Mouse (Mus musculus) T-cell, adult 2 months (primary cell): ENCODE results near the gene Mmp10.

Experiments
- DNase-seq: peaks from one replicate; pipeline ENCODE4 v3.0.0; 2022; ENCODE audit warnings: low spot score

Mmp10 gene

DNA sequence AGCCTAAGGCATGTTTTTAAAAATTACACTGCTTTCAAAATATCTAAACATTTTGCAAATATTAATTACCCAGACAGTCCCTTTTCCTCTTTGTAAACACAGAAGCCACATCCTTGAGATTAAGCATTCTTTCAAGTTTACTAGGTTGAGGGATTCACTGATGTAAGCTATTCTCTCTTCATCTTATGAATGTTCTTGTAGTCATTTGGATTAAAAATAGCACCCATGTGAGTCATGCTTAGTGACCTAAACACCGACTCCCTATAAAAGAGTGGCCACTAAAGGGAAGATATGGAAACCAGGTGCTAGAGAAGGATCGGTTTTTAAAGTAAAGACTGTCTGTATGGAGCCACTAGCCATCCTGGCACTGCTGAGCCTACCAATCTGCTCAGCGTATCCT is at the start of gene Mmp10:
Gene Mmp10, plus strand, starts transcription at position 302 of the 400 bp plus-strand sequence.
- DNase-seq, result no peak

DNA sequence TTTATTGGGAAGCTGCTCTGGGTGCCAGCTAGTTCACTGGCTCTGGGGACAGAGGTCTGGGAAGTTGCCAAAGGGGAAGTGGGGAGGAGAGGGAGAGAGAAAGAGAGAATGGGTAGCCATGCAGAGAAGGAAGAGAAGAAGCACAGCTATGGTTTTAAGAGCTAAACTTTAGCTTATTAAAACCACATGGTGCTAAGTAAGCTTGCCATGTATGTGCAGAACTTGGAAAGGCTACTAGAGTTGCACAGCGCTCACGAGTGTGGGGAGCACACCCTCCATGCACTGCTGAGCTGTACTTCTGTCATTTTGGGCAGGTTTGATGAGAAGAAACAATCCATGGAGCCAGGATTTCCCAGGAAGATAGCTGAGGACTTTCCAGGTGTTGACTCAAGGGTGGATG is 48.9 kb upstream of the Mmp10 start:
- DNase-seq, result no peak

DNA sequence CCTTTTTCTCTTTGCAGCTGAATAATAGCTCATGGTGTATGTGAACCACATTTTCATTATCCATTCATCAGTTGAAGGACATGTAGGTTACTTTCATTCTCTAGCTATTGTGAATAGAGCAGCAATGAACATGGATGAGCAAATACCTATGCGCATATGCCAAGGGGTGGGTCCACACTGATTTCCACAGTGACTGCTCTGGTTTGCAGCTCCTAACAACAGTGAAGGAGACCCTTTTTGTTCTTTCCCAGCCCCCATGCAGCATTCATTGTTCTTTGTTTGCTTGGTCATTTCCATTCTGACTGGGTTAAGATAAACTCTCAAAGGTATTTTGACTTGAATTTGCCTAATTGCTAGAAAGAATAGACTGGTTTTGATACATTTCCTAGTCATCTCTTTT is 31.9 kb upstream of the Mmp10 start:
- no peak for DNase-seq

DNA sequence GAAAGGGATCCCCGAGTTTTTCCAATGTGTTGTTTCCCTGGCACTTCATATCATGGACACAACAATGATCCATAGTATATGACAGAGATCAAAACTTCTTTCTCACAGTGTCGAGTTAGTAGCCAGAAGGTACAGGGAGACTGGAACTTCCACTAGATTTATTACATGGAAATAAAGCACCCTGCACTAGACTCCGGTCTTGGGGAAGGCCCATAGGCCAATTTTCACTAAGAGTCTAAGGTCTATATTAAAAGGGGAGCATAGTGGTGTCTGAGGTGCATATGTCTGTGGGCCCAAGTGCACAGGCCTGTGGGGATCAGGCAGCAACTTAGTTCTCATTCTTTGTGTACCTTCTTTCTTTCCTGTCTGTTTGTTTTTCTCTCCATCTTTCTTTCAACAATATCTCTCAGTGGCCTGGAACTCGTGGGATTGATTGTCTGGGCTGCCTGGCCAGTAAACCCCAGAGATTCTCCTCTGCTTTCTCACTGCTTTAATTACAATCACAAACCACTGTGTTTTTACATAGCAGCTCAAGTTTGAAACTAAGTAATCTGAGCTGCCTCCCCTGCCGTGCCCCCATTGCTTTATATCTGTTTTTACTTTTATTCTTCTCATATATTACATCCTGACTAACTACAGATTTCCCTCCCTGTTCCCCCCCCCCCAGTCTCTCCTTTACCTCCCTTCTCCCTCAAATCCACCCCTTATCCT is 18.3 kb upstream of the Mmp10 start:
- DNase-seq, result no peak

DNA sequence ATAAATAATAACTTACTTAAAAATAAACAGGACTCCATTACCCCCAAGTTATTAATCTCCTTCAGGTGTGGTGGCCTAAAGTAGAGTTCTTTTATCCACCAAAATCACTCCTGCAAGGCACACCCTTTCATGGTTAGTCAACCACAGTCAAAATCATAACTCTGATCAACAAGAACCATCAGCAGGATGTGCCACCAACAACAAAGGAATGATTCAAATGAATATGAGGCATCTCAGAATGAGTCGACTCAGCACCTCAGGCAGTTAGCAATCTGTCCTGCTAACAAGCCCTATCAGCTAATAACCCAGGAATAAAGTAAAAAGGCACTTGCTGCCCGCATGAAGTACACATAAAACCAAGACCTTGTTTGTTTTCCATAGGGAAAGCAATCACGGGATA is 1.0 kb upstream of the Mmp10 start:
- DNase-seq, result no peak

DNA sequence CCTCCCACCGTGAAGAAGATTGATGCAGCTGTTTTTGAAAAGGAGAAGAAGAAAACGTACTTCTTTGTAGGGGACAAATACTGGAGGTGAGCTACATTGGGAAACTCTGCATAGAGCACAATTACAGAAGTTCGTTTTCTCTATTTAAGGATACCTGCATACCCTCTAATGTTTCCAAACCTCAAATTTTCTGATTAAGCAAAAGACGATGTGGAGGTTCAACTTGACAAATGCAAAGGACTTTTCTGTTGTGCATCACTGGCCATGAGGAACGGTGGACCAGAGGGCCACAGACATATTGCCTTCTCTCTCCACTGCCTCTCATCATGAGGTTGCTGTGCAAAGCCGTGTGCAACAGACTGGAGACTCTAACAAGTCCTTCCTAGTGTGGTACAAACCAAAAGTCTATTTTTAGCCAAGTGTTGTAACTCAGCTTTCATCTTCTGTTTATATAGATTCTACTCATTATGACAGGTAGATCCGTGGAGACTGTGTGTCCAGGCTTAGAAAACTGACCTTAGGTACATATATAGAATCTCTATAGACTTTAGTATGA is 5.2 kb downstream of the Mmp10 start:
- no peak for DNase-seq

DNA sequence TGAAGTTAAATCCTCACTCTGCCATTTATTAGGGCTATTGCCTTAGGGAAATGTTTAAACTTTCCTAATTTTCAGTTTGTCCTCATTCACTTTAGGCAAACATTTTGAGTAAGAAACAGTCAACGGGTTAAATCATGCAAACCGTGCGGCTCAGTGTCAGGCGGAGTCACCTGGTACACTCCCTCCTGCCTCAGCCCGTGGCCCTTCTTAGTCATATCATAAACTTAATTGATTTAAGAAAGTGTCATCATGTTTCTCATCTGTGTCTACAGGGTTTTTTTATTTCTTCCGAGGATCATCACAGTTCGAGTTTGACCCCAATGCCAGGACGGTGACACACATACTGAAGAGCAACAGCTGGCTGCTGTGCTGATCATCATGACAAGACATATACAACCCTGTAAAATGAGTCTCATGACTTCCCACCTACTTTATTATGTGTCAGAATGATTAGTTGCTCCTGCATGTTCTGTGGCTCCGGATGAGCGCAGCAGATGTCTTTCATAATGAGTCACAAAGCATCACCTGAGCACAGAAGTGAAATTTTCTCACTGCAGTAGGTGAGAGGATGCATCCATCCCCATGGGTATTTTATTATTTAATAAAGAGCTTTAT is 7.6 kb downstream of the Mmp10 start:
- peak; percentile 2 for DNase-seq

DNA sequence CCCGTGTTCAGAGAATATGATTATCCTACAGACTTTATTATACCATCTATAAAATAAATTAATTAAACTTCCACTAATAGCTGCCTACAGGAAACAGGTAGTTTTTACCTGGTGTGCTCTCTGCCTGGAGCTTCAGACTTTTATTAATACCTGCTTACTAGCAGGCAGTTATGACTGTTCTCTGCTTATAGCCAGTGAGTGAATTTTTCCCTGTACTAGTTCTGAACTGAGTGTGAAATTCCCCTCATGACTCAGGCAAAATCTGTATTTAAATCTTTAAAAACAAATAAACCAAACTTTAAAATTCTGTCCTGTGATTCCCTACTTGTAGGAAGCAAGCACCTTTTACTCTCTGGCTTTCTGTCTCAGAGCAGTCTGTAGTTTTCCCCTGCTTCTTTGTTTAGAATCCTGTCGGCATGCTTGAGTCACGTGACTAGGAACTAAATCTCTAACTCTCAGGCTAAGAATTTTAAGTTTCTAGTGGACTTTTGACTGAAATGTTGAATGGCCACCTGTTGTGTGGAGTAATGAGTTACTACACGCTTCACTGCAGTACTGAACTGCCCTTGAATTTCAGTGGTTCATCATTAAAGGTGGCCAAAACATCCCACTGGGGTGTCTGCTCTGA is 15.9 kb downstream of the Mmp10 start:
- no peak for DNase-seq

DNA sequence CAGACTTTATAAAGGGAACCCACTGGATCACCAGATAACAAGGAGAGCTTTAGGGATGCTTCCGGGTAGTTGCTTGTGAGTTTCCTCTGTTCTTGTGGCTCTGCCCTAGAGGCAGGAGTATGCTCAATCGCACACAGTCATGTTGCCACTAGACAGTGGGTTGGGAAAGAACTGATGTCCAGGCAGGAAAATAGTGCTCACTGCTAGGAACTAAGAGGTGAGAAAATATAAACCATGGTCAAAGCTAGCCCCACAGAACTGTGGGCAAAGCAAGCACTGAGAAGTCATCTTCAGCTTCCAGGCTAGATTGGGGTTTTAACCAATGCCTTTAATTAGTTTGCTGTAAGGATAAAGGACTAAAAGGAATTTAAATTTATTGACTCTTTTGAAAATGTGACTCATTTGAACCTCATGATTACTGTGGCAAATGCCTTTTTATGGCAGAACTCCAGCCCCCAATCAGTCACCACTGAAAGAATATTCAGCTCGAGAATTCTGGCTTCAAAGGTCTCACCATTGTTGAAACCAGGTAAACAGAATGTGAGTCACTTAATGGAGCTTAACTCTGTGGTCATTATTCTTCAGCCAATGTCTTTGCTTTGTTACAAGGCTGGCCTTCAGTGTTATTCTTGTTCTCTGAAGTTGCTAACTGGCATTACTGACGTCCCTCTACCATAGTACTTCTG is 24.2 kb downstream of the Mmp10 start:
- no peak for DNase-seq

DNA sequence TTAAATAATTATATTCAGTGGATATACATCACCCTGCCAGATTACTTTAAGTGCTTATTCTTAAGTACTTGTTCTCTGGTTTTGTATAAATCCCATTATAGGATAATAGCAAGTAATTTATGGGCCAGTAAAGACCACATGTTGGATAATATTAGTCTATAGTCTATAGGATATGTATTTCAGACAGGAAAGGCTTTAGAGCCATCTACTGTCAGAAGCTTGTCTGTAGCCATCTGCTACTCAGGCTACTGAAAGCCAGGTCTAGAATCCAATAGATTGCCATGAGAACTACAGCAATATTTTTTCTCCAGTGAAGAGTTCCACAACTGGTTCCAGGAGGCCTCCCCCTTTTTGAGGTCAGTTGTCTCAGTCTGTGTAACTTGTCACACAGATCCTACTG is 40.6 kb downstream of the Mmp10 start:
- DNase-seq, result no peak

DNA sequence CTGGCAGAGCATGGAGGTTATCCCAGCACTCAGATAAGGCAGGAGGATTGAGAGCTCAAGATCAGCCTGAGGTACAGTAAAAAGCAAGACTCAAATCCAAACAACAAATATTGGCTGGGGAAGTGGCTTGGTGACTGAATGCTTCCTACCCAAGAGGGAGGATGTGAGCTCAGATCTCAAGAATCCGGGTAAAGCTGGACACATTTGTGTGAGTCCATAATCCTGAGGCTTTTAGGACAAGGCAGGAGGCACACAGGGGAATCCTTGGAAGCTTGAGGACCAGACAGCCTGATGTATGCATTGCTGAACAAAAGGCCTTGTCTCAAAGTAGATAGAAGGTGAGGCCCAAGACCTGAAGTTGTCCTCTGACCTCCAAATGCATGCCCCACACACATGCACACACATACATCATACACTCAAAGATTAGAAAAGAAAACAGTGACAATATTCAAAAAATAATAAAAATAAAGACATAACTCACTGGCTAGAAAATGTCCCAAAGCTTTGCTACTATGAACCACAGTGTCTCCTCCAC is 42.8 kb downstream of the Mmp10 start:
- no peak for DNase-seq

DNA sequence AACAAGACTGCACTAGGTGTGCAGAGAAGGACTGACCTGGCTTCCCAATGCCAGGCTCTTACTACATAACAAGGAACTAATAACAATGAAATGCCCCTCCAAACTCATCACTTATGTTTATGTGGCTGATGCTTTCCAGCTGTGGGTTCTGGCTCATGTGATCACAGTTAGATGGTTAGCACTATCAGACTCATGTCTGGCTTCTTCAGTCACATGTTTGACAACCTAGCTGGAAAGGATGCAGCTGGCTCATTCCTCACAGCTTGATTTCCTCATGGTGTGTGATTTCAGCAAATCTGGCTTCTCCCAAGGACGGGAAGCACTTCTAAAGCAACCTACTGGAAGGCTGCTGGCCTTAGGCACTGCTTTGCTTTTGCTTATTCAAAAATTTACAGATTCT is 43.3 kb downstream of the Mmp10 start:
- no peak for DNase-seq

DNA sequence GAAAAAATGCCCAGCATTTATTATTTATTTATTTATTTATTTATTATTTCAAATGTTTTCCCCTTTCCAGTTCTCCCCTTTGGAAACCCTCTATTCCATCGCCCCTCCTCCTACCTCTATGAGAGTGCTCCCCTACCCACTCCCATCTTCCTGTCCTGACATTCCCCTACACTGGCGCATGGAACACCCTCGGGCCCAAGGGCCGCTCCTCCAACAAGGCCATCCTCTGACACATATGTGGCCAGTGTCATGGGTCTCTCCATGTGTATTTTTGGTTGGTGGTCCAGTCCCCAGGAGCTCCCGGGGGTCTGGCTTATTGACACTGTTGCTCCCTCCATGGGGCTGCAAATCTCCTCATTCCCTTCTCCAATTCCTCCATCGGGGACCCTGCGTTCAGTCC is 43.8 kb downstream of the Mmp10 start:
- DNase-seq, result no peak

DNA sequence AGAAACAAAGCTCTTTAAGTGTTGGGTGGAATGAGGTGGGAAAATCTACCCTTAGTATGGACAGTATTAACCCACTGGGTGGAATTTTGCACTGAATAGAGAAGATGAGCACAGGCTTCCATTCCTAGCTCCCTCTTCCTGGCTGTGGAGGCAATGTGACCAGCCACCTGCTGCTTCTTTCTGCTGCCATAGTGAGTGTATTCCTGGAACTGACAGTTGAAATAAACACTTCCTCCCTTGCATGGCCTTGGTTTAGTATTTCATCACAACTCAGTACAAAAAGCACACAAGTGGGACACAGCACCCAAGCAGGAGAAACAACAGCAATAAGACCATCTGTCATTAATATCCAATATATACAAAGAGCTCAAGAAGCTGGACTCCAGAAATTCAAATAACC is 49.8 kb downstream of the Mmp10 start:
- no peak for DNase-seq

DNA sequence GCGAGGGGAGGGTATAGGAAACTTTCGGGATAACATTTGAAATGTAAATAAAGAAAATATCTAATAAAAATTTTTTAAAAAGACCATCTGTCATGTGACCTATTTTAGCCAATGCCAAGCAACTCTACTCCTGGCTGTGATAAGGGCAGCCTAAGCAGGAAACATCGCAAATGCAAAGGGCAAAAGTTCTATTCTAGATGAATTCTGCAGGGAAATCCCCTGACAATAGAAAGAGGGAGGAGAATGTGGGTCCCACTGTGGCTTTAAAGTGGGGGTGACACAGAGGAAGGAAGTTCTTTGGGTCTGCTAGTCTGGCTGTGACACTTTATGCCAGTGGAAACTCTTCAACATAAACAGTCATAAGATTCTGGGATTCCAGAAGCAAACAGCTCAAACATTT is 51.4 kb downstream of the Mmp10 start:
- DNase-seq, result peak; percentile 5

DNA sequence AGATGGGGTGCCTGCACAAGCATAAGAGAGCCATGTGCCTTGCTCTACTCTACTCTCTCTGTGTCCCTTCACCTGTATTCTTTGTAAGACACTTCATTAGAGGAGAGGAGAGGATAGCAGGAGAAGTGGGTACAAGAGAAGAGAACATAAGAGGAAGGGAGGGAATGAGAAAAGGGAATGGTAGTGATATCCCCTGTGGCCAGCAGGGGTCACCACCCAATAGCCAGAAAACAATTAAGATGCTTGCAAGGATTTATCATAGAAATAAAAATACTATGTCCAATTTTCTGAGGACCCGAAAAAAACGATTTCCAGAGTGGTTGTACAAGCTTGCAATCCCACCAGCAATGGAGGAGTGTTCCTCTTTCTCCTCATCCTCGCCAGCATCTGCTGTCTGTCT is 52.2 kb downstream of the Mmp10 start:
- DNase-seq, result no peak

DNA sequence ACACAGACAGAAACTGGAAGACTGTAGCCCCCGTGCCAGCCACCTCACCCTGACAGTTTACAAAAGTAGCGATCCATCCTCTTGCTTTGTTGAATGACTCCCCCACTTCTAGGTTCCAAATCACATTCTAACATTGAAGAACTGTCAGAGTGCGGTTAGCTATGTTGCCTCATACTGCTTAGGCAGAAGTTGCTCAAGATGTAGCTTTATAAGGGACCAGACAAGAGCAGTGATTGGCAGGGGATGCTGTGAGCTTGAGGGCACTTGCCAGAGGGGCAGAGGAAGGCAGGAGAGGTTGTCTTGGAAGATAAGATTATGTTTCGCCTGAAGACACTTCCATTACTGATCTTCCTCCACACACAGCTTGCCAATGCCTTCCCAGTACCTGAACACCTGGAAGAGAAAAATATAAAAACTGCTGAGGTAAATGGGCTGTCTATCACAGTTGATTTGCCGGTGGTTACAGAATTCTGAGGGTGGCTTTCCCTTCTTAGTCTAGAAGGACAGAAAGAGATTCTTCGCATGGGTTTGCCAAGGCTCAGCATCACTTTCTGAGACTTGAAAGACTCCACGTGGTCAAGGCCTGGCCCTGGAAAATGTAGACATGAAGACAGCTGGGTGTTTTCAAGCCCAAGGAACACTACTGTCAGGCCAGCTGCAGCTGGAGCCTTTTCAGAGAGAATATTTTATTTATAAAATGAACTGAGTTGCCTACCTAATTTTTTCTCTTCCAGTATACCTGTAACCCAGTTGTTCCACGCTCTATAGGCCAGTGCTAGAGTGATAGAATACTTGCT is 56.3 kb downstream of the Mmp10 start, which contains the start of gene Mmp8:
Gene Mmp8, plus strand, starts transcription at position 236 of the 797 bp plus-strand sequence.
- no peak for DNase-seq
